Mouse (Mus musculus): ENCODE results near the gene Hoxb5.

Hoxb5 gene

GRCm38 (mm10) chr11:96338957-96339855, 36.1 kb downstream of the Hoxb5 start:
- no peak for DNase-seq (ENCODE audit: low read depth, low spot score)

- no peak for DNase-seq (ENCODE audit: low read depth, low spot score)
These were observed 37.7 kb downstream of the Hoxb5 start for GRCm38 (mm10) chr11:96340698-96341365.

- no peak for DNase-seq (ENCODE audit: low read depth, low spot score)
These were observed 38.8 kb downstream of the Hoxb5 start for GRCm38 (mm10) chr11:96341701-96342575.

- no peak for DNase-seq (ENCODE audit: low read depth, low spot score)
These were observed 39.4 kb downstream of the Hoxb5 start for GRCm38 (mm10) chr11:96342576-96342930.

- DNase-seq (ENCODE audit: low read depth, low spot score) = no peak
These were observed 40.1 kb downstream of the Hoxb5 start for GRCm38 (mm10) chr11:96343206-96343745.

GRCm38 (mm10) chr11:96344061-96344877, 41.1 kb downstream of the Hoxb5 start:
- DNase-seq (ENCODE audit: low read depth, low spot score) = no peak

GRCm38 (mm10) chr11:96344878-96345159, 41.7 kb downstream of the Hoxb5 start:
- no peak for DNase-seq (ENCODE audit: low read depth, low spot score)

GRCm38 (mm10) chr11:96345220-96345892, 42.2 kb downstream of the Hoxb5 start:
- DNase-seq (ENCODE audit: low read depth, low spot score) = no peak

GRCm38 (mm10) chr11:96345893-96346806, 43.0 kb downstream of the Hoxb5 start:
- DNase-seq (ENCODE audit: low read depth, low spot score) = no peak

- no peak for DNase-seq (ENCODE audit: low read depth, low spot score)
These were observed 43.9 kb downstream of the Hoxb5 start for GRCm38 (mm10) chr11:96346916-96347520.

GRCm38 (mm10) chr11:96347717-96348116, 44.6 kb downstream of the Hoxb5 start:
- DNase-seq (ENCODE audit: low read depth, low spot score) = no peak

GRCm38 (mm10) chr11:96348141-96348928, 45.2 kb downstream of the Hoxb5 start:
- DNase-seq (ENCODE audit: low read depth, low spot score) = no peak

- no peak for DNase-seq (ENCODE audit: low read depth, low spot score)
These were observed 45.9 kb downstream of the Hoxb5 start for GRCm38 (mm10) chr11:96348988-96349387.

- DNase-seq (ENCODE audit: low read depth, low spot score) = no peak
These were observed 46.6 kb downstream of the Hoxb5 start for GRCm38 (mm10) chr11:96349491-96350340.

GRCm38 (mm10) chr11:96350341-96350624, 47.1 kb downstream of the Hoxb5 start, which contains the start of gene Hoxb2:
Gene Hoxb2 (plus strand): TSS chr11:96350525.
- DNase-seq (ENCODE audit: low read depth, low spot score) = no peak

- no peak for DNase-seq (ENCODE audit: low read depth, low spot score)
These were observed 47.7 kb downstream of the Hoxb5 start for GRCm38 (mm10) chr11:96350791-96351190.

GRCm38 (mm10) chr11:96351312-96351711, 48.2 kb downstream of the Hoxb5 start:
- DNase-seq (ENCODE audit: low read depth, low spot score) = no peak

Measured in embryo, embryonic 11.5 days (tissue).